ENCODE assay signal across 28 mouse cellular contexts in genomic region chr11:107064590-107064989, GRCm38 (mm10). TPM values are rescaled to one million over a fixed set of nuclear protein-coding genes. Genes with fewer than 3 reads are reported as not detected.
A peak's percentile ranks its signal among the peaks of the same experiment; 100 is the strongest.
DNase-seq lines count a peak whose midpoint lies in the region; ATAC-seq and TF ChIP-seq lines count a peak whose summit lies in the region.
"Had no signal": no experiment of that assay in that cellular context is flagged by ENCODE, and none has a peak within 500 bp of the region (broad histone marks: within the 10 kb centered on the region; RNA-seq: fewer than 3 reads in every experiment).

No protein-coding gene starts in this region.

- intact Hi-C loops in left cerebral cortex, adult 2 months (cut with DNase I), result no loop called here
- intact Hi-C loops in left cerebral cortex, postnatal 36 days (cut with DNase I), result no loop called here

- no peak overlapping the region for H3K27ac ChIP-seq in forebrain, embryonic 14.5 days (ENCODE audit: low read depth, low read length)
- H3K27ac ChIP-seq in forebrain, embryonic 12.5 days, result no peak overlapping the region
- peak overlapping the region; percentile 76 for H3K27ac ChIP-seq in left cerebral cortex, adult 2 months
- no peak overlapping the region for H3K27ac ChIP-seq in intestine, postnatal 0 days (ENCODE audit: low read depth, low read length)
- H3K27ac ChIP-seq: embryonic facial prominence, embryonic 10.5 days; embryonic facial prominence, embryonic 13.5 days; forebrain, embryonic 15.5 days; heart, embryonic 15.5 days; hindbrain, embryonic 10.5 days; hindbrain, embryonic 13.5 days; intestine, embryonic 15.5 days had no signal

- no peak for TF ChIP-seq CTCF in left cerebral cortex, adult 2 months (IDR thresholded peaks at IDR 0.05)
- TF ChIP-seq CTCF in brain, embryonic 14.5 days (IDR thresholded peaks at IDR 0.05; ENCODE audit: borderline replicate concordance, extremely low read depth, insufficient read depth, insufficient read length), result no peak
- no peak for TF ChIP-seq CTCF in intestine, postnatal 0 days (IDR thresholded peaks at IDR 0.05; ENCODE audit: low read depth)

- peaks cover 88% of the 10 kb centered on the region for H3K36me3 ChIP-seq in forebrain, embryonic 14.5 days (ENCODE audit: control insufficient read depth, insufficient read depth, low read length)
- H3K36me3 ChIP-seq in forebrain, embryonic 12.5 days (replicated peaks), result peaks cover 88% of the 10 kb centered on the region
- H3K36me3 ChIP-seq in intestine, postnatal 0 days (ENCODE audit: control insufficient read depth, insufficient read depth), result peaks cover 72% of the 10 kb centered on the region

- TF ChIP-seq POLR2A in brain, embryonic 14.5 days (IDR thresholded peaks at IDR 0.05; ENCODE audit: borderline replicate concordance, extremely low read depth, insufficient read depth, insufficient read length, poor library complexity, severe bottlenecking), result no peak

- no peaks in the 10 kb centered on the region for H3K4me1 ChIP-seq in forebrain, embryonic 14.5 days (ENCODE audit: control insufficient read depth, insufficient read depth, low read length)
- H3K4me1 ChIP-seq in forebrain, embryonic 12.5 days, result no peaks in the 10 kb centered on the region
- H3K4me1 ChIP-seq in intestine, postnatal 0 days (replicated peaks; ENCODE audit: control insufficient read depth, insufficient read depth, low read length), result no peaks in the 10 kb centered on the region
- H3K4me1 ChIP-seq: embryonic facial prominence, embryonic 10.5 days; embryonic facial prominence, embryonic 13.5 days; forebrain, embryonic 15.5 days; hindbrain, embryonic 10.5 days; hindbrain, embryonic 13.5 days; intestine, embryonic 15.5 days had no signal

- H3K4me2 ChIP-seq in forebrain, embryonic 14.5 days (ENCODE audit: low read length), result no peak overlapping the region
- no peak overlapping the region for H3K4me2 ChIP-seq in forebrain, embryonic 12.5 days
- no peak overlapping the region for H3K4me2 ChIP-seq in intestine, postnatal 0 days (replicated peaks; ENCODE audit: low read depth)
- H3K4me2 ChIP-seq: embryonic facial prominence, embryonic 13.5 days; forebrain, embryonic 15.5 days; heart, embryonic 12.5 days; heart, embryonic 15.5 days; hindbrain, embryonic 13.5 days; intestine, embryonic 15.5 days had no signal

- no peak for ATAC-seq in forebrain, embryonic 14.5 days
- no peak for ATAC-seq in forebrain, embryonic 12.5 days (ENCODE audit: low FRiP score)
- no peak for ATAC-seq in intestine, postnatal 0 days
- ATAC-seq: forebrain, embryonic 15.5 days; hindbrain, embryonic 16.5 days; intestine, embryonic 15.5 days had no signal

- H3K4me3 ChIP-seq in forebrain, embryonic 14.5 days (ENCODE audit: low read depth, low read length), result no peak overlapping the region
- H3K4me3 ChIP-seq in forebrain, embryonic 12.5 days (replicated peaks), result no peak overlapping the region
- no peak overlapping the region for H3K4me3 ChIP-seq in left cerebral cortex, adult 2 months
- H3K4me3 ChIP-seq in intestine, postnatal 0 days (ENCODE audit: low read depth, low read length), result no peak overlapping the region
- H3K4me3 ChIP-seq: embryonic facial prominence, embryonic 10.5 days; embryonic facial prominence, embryonic 13.5 days; erythroblast, embryonic 14.5 days; forebrain, embryonic 15.5 days; heart, embryonic 12.5 days; heart, embryonic 15.5 days; hindbrain, embryonic 10.5 days; hindbrain, embryonic 13.5 days; intestine, embryonic 15.5 days had no signal

- H3K9ac ChIP-seq in forebrain, embryonic 14.5 days (ENCODE audit: low read length), result no peak overlapping the region
- no peak overlapping the region for H3K9ac ChIP-seq in forebrain, embryonic 12.5 days
- H3K9ac ChIP-seq in intestine, postnatal 0 days (ENCODE audit: low read depth, low read length), result no peak overlapping the region
- H3K9ac ChIP-seq: embryonic facial prominence, embryonic 13.5 days; forebrain, embryonic 15.5 days; heart, embryonic 12.5 days; heart, embryonic 15.5 days; hindbrain, embryonic 13.5 days; intestine, embryonic 15.5 days had no signal

- DNase-seq in forebrain, embryonic 14.5 days (ENCODE audit: low spot score), result peak; percentile 21
- DNase-seq in left cerebral cortex, adult 2 months (ENCODE audit: extremely low spot score in 1 of 2, low spot score in 2 of 2), result no peak
- DNase-seq in left cerebral cortex, postnatal 36 days (ENCODE audit: low spot score in 2 of 2), result no peak
- peak; percentile 9 for DNase-seq in brain, embryonic 14.5 days (ENCODE audit: low read depth)
- DNase-seq: adrenal gland, postnatal 10 days; adrenal gland, postnatal 36 days; cerebellum, adult 11-12 months; cerebellum, adult 8-10 months; cerebellum, postnatal 10 days; cerebellum, postnatal 36 days; embryo, embryonic 11 days; gastrocnemius, postnatal 25 days; heart, adult 18-20 months; heart, postnatal 10 days; heart, postnatal 36 days had no signal

- no peaks in the 10 kb centered on the region for H3K27me3 ChIP-seq in forebrain, embryonic 14.5 days (replicated peaks; ENCODE audit: control insufficient read depth, insufficient read depth, low read length)
- H3K27me3 ChIP-seq in forebrain, embryonic 12.5 days, result no peaks in the 10 kb centered on the region
- H3K27me3 ChIP-seq in intestine, postnatal 0 days (replicated peaks; ENCODE audit: control insufficient read depth, insufficient read depth, low read length), result no peaks in the 10 kb centered on the region
- H3K27me3 ChIP-seq: embryonic facial prominence, embryonic 13.5 days; forebrain, embryonic 15.5 days; heart, embryonic 12.5 days; heart, embryonic 15.5 days; hindbrain, embryonic 13.5 days; intestine, embryonic 15.5 days; Patski had no signal

- WGBS in forebrain, embryonic 14.5 days, result 84% methylated on average over 1 of the region's 1 CpGs
- whole genome bisulfite sequencing in forebrain, embryonic 12.5 days, result 88% methylated on average over 1 of the region's 1 CpGs
- WGBS in intestine, postnatal 0 days, result 100% methylated on average over 1 of the region's 1 CpGs

- no peaks in the 10 kb centered on the region for H3K9me3 ChIP-seq in forebrain, embryonic 14.5 days (replicated peaks; ENCODE audit: control insufficient read depth, low read length)
- H3K9me3 ChIP-seq in forebrain, embryonic 12.5 days, result no peaks in the 10 kb centered on the region
- no peaks in the 10 kb centered on the region for H3K9me3 ChIP-seq in intestine, postnatal 0 days (ENCODE audit: control insufficient read depth)
- H3K9me3 ChIP-seq: embryonic facial prominence, embryonic 10.5 days; embryonic facial prominence, embryonic 13.5 days; forebrain, embryonic 15.5 days; heart, embryonic 12.5 days; heart, embryonic 15.5 days; hindbrain, embryonic 10.5 days; hindbrain, embryonic 13.5 days; intestine, embryonic 15.5 days had no signal

RNA-seq across cellular contexts. Expression of gene 1810010H24Rik, which starts 39.1 kb away (rescaled TPM):
- polyA plus RNA-seq in forebrain, embryonic 14.5 days (2014; fragmentation: Nextera tagmentation; extraction: Ambion mirVana), result 4.1 and 4.6 TPM in 2 replicates
- 2.4 and 3.1 TPM in 2 replicates for polyA plus RNA-seq in forebrain, embryonic 12.5 days (2016; fragmentation: Nextera tagmentation; extraction: Ambion mirVana)
- total RNA-seq in left cerebral cortex, adult 2 months (2021), result 1 to 10 TPM; 2.7 to 3.3 TPM
- 1 to 10 TPM; 3.7 to 4.0 TPM for total RNA-seq in left cerebral cortex, postnatal 36 days (2021)
- polyA plus RNA-seq in brain, embryonic 14.5 days (2012; rRNA removed), result 4.4 and 5.3 TPM in 2 replicates
- 9.6 and 9.9 TPM in 2 replicates for polyA plus RNA-seq in intestine, postnatal 0 days (2015; fragmentation: Nextera tagmentation; extraction: Ambion mirVana)
- polyA plus RNA-seq: erythroblast, embryonic 14.5 days had no signal

Comparison
In these comparisons a context has a peak if more than half of its experiments do, and no peak if none do; other contexts are left out.
1. DNase-seq: peak in forebrain, embryonic 14.5 days (single experiment) and brain, embryonic 14.5 days (single experiment); none in left cerebral cortex, adult 2 months (0 of 2) and left cerebral cortex, postnatal 36 days (0 of 2).